Mouse (Mus musculus): ENCODE measurements around the gene Cers1. TPM values are rescaled to one million over a fixed set of nuclear protein-coding genes. Genes with fewer than 3 reads are reported as not detected.

Cers1 gene
- polyA plus RNA-seq, 1 experiment from 2014 or later = 26.2 TPM

DNA sequence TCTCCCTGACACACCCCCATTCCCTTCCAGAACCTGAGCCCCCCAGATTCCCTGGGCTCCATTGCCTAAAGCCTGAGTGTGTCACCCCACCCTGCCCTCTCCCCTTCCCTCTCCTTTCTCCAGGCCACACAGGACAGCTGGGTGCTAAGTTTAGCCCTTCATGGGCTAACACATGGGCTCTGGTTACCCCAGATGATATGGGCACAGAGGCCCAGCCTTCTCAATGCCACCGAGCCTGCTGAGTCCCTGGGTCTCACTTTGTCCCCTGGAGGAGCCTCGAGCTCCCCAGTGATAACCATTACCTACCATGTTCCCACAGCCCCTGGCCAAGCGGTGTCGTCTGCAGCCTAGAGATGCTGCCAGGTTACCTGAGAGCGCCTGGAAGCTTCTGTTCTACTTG, 2.3 kb downstream of the Cers1 start:
- 90% methylated on average over 5 of the region's 5 CpGs for WGBS
- Histone ChIP-seq H3K9ac (peak overlapping the region; percentile 84; the same call in 1 of the 2 replicates), H3K9me3 (no peaks in the 10 kb centered on the region), H3K27ac (replicated peaks) (peak overlapping the region; percentile 93), H3K4me1 (replicated peaks) (peaks cover 37% of the 10 kb centered on the region), H3K27me3 (no peaks in the 10 kb centered on the region), H3K4me2 (peak overlapping the region; percentile 82), H3K4me3 (0 out of 2 replicates have a peak overlapping the region, but pooled peaks have one; percentile 68), H3K36me3 (peaks cover 52% of the 10 kb centered on the region)
- no peak for ATAC-seq (ENCODE audit: low read depth)

- no peak overlapping the region for H3K4me3 ChIP-seq
- WGBS = 89% methylated on average over 3 of the region's 3 CpGs
- H3K9me3 ChIP-seq = no peaks in the 10 kb centered on the region
- ATAC-seq (ENCODE audit: low read depth) = no peak
- no peak overlapping the region for H3K4me2 ChIP-seq
- peaks cover 88% of the 10 kb centered on the region for H3K36me3 ChIP-seq
- no peaks in the 10 kb centered on the region for H3K4me1 ChIP-seq (replicated peaks)
- H3K9ac ChIP-seq = no peak overlapping the region
- H3K27me3 ChIP-seq = no peaks in the 10 kb centered on the region
- H3K27ac ChIP-seq (replicated peaks) = no peak overlapping the region
These were observed 8.1 kb downstream of the Cers1 start for GRCm38 (mm10) chr8:70323716-70324115.

GRCm38 (mm10) chr8:70327512-70327911, 11.9 kb downstream of the Cers1 start:
- 93% methylated on average over 6 of the region's 6 CpGs for WGBS
- Histone ChIP-seq H3K4me3 (no peak overlapping the region), H3K9ac (no peak overlapping the region), H3K27me3 (peaks cover 10% of the 10 kb centered on the region), H3K4me2 (no peak overlapping the region), H3K36me3 (peaks cover 88% of the 10 kb centered on the region), H3K27ac (replicated peaks) (no peak overlapping the region), H3K4me1 (replicated peaks) (peaks cover 31% of the 10 kb centered on the region), H3K9me3 (no peaks in the 10 kb centered on the region)
- no peak for ATAC-seq (ENCODE audit: low read depth)

DNA sequence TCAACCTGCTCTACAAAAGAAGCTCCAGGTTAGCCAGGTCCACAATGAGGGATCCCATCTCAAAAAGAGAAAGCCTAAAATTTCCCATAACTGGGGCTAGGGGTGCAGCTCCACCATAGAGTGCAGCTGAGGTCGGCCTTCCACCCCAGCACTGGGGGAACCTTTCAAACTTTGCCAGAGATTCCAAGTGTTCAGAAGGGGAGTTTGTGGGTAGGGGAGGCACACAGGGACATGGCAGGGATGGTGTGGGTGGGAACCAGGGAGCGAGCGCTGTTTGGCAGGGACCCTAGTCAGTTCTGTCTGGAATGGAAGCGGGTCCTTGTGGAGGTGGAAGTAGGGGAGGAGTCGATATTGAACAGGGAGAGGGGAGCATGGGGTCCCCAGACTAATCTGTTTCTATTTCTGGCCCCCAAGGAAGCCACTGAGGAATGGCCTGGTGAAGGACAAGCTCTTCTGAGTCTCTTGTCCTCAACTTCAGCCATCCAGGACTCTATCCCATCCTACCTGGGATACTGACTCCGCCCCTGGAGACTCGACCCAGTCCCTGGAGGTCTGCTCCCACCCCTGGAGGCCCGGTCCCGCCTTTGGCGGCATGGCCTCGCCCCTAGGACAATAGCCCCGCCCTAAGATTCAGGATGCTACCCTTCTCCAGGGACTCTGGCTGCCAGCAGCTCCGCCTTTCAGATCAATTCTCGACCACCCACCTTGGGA, 13.7 kb downstream of the Cers1 start, which contains the start of gene Gdf1:
TSS of gene Gdf1 (plus strand) at position 694 of the 711 bp plus-strand sequence.
- ATAC-seq (ENCODE audit: low read depth) = 0 out of 2 replicates have a peak, but pooled peaks have one; percentile 2
- Histone ChIP-seq H3K4me2 (peak within 1 kb of the TSS; percentile 28), H3K4me1 (replicated peaks) (peaks cover 33% of the 10 kb centered on the region), H3K36me3 (peaks cover 89% of the 10 kb centered on the region), H3K9ac (peak within 1 kb of the TSS; percentile 49), H3K4me3 (peak within 1 kb of the TSS; percentile 5; the same call in 1 of the 2 replicates), H3K9me3 (no peaks in the 10 kb centered on the region), H3K27ac (replicated peaks) (no peak within 1 kb of the TSS), H3K27me3 (peaks cover 10% of the 10 kb centered on the region)
- 24% methylated on average over 14 of the region's 14 CpGs for WGBS

GRCm38 (mm10) chr8:70329835-70330740, 14.5 kb downstream of the Cers1 start:
- peak overlapping the region; percentile 5; the same call in 1 of the 2 replicates for H3K4me3 ChIP-seq
- H3K27ac ChIP-seq (replicated peaks) = no peak overlapping the region
- peak; percentile 21 for ATAC-seq (ENCODE audit: low read depth)
- peaks cover 89% of the 10 kb centered on the region for H3K36me3 ChIP-seq
- H3K9ac ChIP-seq = peak overlapping the region; percentile 49
- 4% methylated on average over 45 of the region's 45 CpGs for WGBS
- H3K27me3 ChIP-seq = peaks cover 10% of the 10 kb centered on the region
- H3K9me3 ChIP-seq = no peaks in the 10 kb centered on the region
- H3K4me1 ChIP-seq (replicated peaks) = peaks cover 33% of the 10 kb centered on the region
- H3K4me2 ChIP-seq = peak overlapping the region; percentile 28

GRCm38 (mm10) chr8:70330741-70331364, 15.3 kb downstream of the Cers1 start:
- no peaks in the 10 kb centered on the region for H3K9me3 ChIP-seq
- ATAC-seq (ENCODE audit: low read depth) = peak; percentile 79
- 19% methylated on average over 53 of the region's 53 CpGs for WGBS
- H3K9ac ChIP-seq = peak overlapping the region; percentile 49; the same call in 1 of the 2 replicates
- peaks cover 10% of the 10 kb centered on the region for H3K27me3 ChIP-seq
- peak overlapping the region; percentile 28 for H3K4me2 ChIP-seq
- H3K36me3 ChIP-seq = peaks cover 91% of the 10 kb centered on the region
- H3K4me1 ChIP-seq (replicated peaks) = peaks cover 33% of the 10 kb centered on the region
- no peak overlapping the region; the same call in 1 of the 2 replicates for H3K27ac ChIP-seq (replicated peaks)
- H3K4me3 ChIP-seq = peak overlapping the region; percentile 5; the same call in 1 of the 2 replicates

DNA sequence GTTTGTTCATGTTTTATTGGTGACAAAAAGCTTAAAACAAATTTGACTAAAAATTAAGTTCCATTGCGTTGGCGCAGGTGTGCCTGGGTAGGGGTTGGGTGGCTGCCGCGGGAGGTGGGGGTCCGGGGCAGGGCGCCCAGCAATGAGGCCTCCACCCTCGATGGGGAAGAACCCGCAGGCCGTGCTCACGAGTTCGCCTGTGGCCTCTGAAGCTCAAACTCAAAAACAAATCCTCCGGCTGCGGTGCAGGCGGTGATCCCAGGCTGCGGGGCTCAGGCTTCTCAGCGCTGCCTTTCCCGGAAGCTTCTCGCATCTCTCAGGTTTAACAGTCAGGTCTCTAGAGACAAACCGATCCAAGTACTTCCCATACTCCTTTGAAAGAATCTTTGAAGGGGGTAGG, 16.0 kb downstream of the Cers1 start:
- peaks cover 96% of the 10 kb centered on the region for H3K36me3 ChIP-seq
- H3K9ac ChIP-seq = peak overlapping the region; percentile 43; the same call in 1 of the 2 replicates
- peaks cover 10% of the 10 kb centered on the region for H3K27me3 ChIP-seq
- 63% methylated on average over 19 of the region's 19 CpGs for WGBS
- peaks cover 33% of the 10 kb centered on the region for H3K4me1 ChIP-seq (replicated peaks)
- H3K4me3 ChIP-seq = no peak overlapping the region
- H3K9me3 ChIP-seq = no peaks in the 10 kb centered on the region
- no peak for ATAC-seq (ENCODE audit: low read depth)
- H3K27ac ChIP-seq (replicated peaks) = peak overlapping the region; percentile 56; the same call in 1 of the 2 replicates
- no peak overlapping the region for H3K4me2 ChIP-seq

- H3K9ac ChIP-seq = 0 out of 2 replicates have a peak overlapping the region, but pooled peaks have one; percentile 50
- H3K27me3 ChIP-seq = peaks cover 10% of the 10 kb centered on the region
- H3K36me3 ChIP-seq = peaks cover 96% of the 10 kb centered on the region
- WGBS = 23% methylated on average over 40 of the region's 41 CpGs
- H3K4me2 ChIP-seq = 0 out of 2 replicates have a peak overlapping the region, but pooled peaks have one; percentile 17
- peak; percentile 72 for ATAC-seq (ENCODE audit: low read depth)
- peak overlapping the region; percentile 46; the same call in 1 of the 2 replicates for H3K27ac ChIP-seq (replicated peaks)
- no peak overlapping the region for H3K4me3 ChIP-seq
- peaks cover 33% of the 10 kb centered on the region for H3K4me1 ChIP-seq (replicated peaks)
- H3K9me3 ChIP-seq = no peaks in the 10 kb centered on the region
These were observed 16.7 kb downstream of the Cers1 start for GRCm38 (mm10) chr8:70332070-70332877.

- Histone ChIP-seq H3K9me3 (no peaks in the 10 kb centered on the region), H3K4me2 (no peak overlapping the region), H3K9ac (no peak overlapping the region), H3K27ac (replicated peaks) (no peak overlapping the region), H3K27me3 (peaks cover 10% of the 10 kb centered on the region), H3K4me3 (no peak overlapping the region), H3K4me1 (replicated peaks) (peaks cover 33% of the 10 kb centered on the region), H3K36me3 (peaks cover 96% of the 10 kb centered on the region)
- WGBS = 94% methylated on average over 6 of the region's 6 CpGs
- ATAC-seq (ENCODE audit: low read depth) = no peak
These were observed 17.3 kb downstream of the Cers1 start for GRCm38 (mm10) chr8:70332878-70333202.

GRCm38 (mm10) chr8:70338931-70339330, 23.4 kb downstream of the Cers1 start:
- no peak overlapping the region for H3K4me3 ChIP-seq
- no peak for ATAC-seq (ENCODE audit: low read depth)
- WGBS = 96% methylated on average over 7 of the region's 7 CpGs
- peaks cover 99% of the 10 kb centered on the region for H3K36me3 ChIP-seq
- no peak overlapping the region for H3K9ac ChIP-seq
- no peaks in the 10 kb centered on the region for H3K9me3 ChIP-seq
- H3K27me3 ChIP-seq = no peaks in the 10 kb centered on the region
- H3K4me1 ChIP-seq (replicated peaks) = no peaks in the 10 kb centered on the region
- no peak overlapping the region for H3K27ac ChIP-seq (replicated peaks)
- H3K4me2 ChIP-seq = no peak overlapping the region

DNA sequence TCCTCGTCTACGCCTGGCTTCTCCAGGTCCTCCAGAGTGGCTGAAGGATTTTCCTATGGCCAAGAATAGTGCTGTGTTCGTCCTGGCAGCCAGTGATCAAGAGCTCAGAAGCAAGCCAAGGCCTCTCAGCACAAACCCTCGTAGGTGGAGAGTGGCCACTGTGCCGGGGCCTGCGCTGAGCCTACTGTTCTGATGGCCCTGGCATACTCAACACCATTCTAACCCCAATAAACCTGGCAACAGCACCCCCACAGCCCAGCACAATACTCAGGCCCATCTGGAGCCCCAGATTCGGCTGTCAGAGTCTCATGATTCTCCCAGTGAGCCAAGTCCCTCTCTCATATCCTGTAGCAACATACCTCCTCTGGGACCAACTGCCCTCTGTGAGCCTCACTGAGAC, 25.1 kb downstream of the Cers1 start:
- Histone ChIP-seq H3K9ac (no peak overlapping the region), H3K9me3 (no peaks in the 10 kb centered on the region), H3K27ac (replicated peaks) (no peak overlapping the region), H3K4me3 (no peak overlapping the region), H3K4me2 (no peak overlapping the region), H3K27me3 (no peaks in the 10 kb centered on the region), H3K4me1 (replicated peaks) (no peaks in the 10 kb centered on the region), H3K36me3 (peaks cover 84% of the 10 kb centered on the region)
- no peak for ATAC-seq (ENCODE audit: low read depth)
- 90% methylated on average over 7 of the region's 7 CpGs for WGBS
